Mouse (Mus musculus): ENCODE data around the gene Tapbp.

DNA sequence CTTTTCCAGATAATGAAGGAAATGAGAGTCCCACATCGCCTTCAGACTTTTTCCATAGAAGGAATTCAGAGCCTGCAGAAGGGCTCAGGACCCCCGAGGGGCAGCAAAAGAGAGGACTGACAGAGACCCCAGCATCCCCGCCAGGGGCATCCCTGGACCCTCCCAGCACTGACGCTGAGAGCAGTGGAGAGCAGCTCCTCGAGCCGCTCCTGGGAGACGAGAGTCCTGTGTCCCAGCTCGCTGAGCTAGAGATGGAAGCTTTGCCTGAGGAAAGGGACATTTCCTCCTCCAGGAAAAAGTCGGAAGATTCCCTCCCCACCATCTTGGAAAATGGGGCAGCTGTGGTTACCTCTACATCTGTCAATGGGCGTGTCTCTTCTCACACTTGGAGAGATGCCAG is 2.4 kb upstream of the Tapbp start:
- no peak for TF ChIP-seq CTCF (IDR thresholded peaks at IDR 0.05; ENCODE audit: low read depth, low read length)
- TF ChIP-seq POLR2A (IDR thresholded peaks at IDR 0.05; ENCODE audit: borderline replicate concordance, low read depth, low read length): no peak
